Mouse (Mus musculus) spleen, adult 2 months (tissue): Measurements from ENCODE around the gene Ssbp4. TPM values are rescaled to one million over a fixed set of nuclear protein-coding genes. Genes with fewer than 3 reads are reported as not detected.

Experiments used
- DNase-seq, 2 experiments: peaks; one replicate each; pipeline versions ENCODE4 v3.0.0 to v3.0.0-alpha.2; 2012 to 2021; ENCODE audit warnings: low spot score in 2 of 2, low read depth in 1 of 2
- H3K27ac ChIP-seq: fragments of 200-500 bp; 2 replicates; pipeline ENCODE4 v1.5.1; 2012; ENCODE audit warnings: low read length, inconsistent platforms; ENCODE audit not compliant: insufficient read depth
- H3K27me3 ChIP-seq: fragments of 200-500 bp; 2 replicates; pipeline ENCODE4 v1.6.1; 2012; ENCODE audit warnings: mild to moderate bottlenecking, moderate library complexity, low read length, inconsistent platforms; ENCODE audit not compliant: control insufficient read depth, insufficient read depth
- H3K36me3 ChIP-seq: fragments of 200-500 bp; 2 replicates; pipeline ENCODE4 v1.6.1; 2012; ENCODE audit warnings: mild to moderate bottlenecking, low read length, inconsistent platforms; ENCODE audit not compliant: control insufficient read depth, insufficient read depth
- H3K4me1 ChIP-seq: fragments of 200-500 bp; 2 replicates; pipeline ENCODE4 v1.6.1; 2011; ENCODE audit warnings: inconsistent platforms; ENCODE audit not compliant: control insufficient read depth, insufficient read depth, insufficient read length
- H3K4me3 ChIP-seq: fragments of 200-500 bp; 2 replicates; pipeline ENCODE4 v1.5.1; 2011; ENCODE audit warnings: mild to moderate bottlenecking, inconsistent platforms; ENCODE audit not compliant: insufficient read depth, insufficient read length; ENCODE audit errors: extremely low read depth
- CTCF ChIP-seq: fragments of 200-500 bp; IDR thresholded peaks from 2 replicates; pipeline ENCODE4 v1.5.1; 2011; ENCODE audit warnings: mild to moderate bottlenecking, inconsistent platforms; ENCODE audit not compliant: insufficient read depth, insufficient read length, insufficient replicate concordance; ENCODE audit errors: extremely low read depth
- POLR2A ChIP-seq: fragments of 200-500 bp; IDR thresholded peaks from 2 replicates; pipeline ENCODE4 v1.6.1; 2011; ENCODE audit warnings: low read depth, low read length, inconsistent platforms
- WGBS: fragments of 180-500 bp; shearing (Covaris S2); methylation state at CpG from one replicate; pipeline ENCODE4 v1.1.7; 2018; 5-methylcytosine and 5-hydroxymethylcytosine counted together
- polyA plus RNA-seq: library from polyadenylated mRNA; depleted of rRNA; stranded (reverse); fragments of >200 nt; gene quantifications from 2 replicates; pipeline ENCODE4 v1.2.3, GENCODE M21; 2012

Gene Ssbp4
- polyA plus RNA-seq, 1 experiment: 168 TPM

- WGBS: 46% methylated on average over 17 of the region's 17 CpGs
- no peak for DNase-seq
Measured at GRCm38 (mm10) chr8:70645501-70646224, 37.0 kb upstream of the Ssbp4 start.

GRCm38 (mm10) chr8:70644065-70644464 is 35.4 kb upstream of the Ssbp4 start:
- no peak overlapping the region for H3K27ac ChIP-seq
- H3K36me3 ChIP-seq: no peaks in the 10 kb centered on the region
- no peaks in the 10 kb centered on the region for H3K4me1 ChIP-seq
- peak; percentile 4; the same call in 1 of the 2 replicates for TF ChIP-seq CTCF
- no peak for TF ChIP-seq POLR2A
- H3K4me3 ChIP-seq: no peak overlapping the region
- no peak for DNase-seq
- H3K27me3 ChIP-seq: no peaks in the 10 kb centered on the region
- 92% methylated on average over 2 of the region's 2 CpGs for WGBS

More at GRCm38 (mm10) chr8:70645501-70646224, 37.0 kb upstream of the Ssbp4 start:
- H3K4me1 ChIP-seq: no peaks in the 10 kb centered on the region
- no peak overlapping the region for H3K4me3 ChIP-seq
- no peak overlapping the region for H3K27ac ChIP-seq
- H3K36me3 ChIP-seq: peaks cover 4% of the 10 kb centered on the region
- no peaks in the 10 kb centered on the region for H3K27me3 ChIP-seq
- TF ChIP-seq POLR2A: no peak
- TF ChIP-seq CTCF: no peak

GRCm38 (mm10) chr8:70643019-70643418 is 34.3 kb upstream of the Ssbp4 start:
- Histone ChIP-seq H3K36me3 (no peaks in the 10 kb centered on the region), H3K4me3 (no peak overlapping the region), H3K27ac (no peak overlapping the region), H3K4me1 (no peaks in the 10 kb centered on the region), H3K27me3 (no peaks in the 10 kb centered on the region)
- WGBS: 83% methylated on average over 3 of the region's 3 CpGs
- TF ChIP-seq POLR2A (no peak), CTCF (no peak)
- DNase-seq: no peak

- 88% methylated on average over 9 of the region's 9 CpGs for WGBS
- H3K27ac ChIP-seq: no peak overlapping the region
- TF ChIP-seq CTCF (no peak), POLR2A (no peak)
- H3K4me3 ChIP-seq: no peak overlapping the region
- H3K27me3 ChIP-seq: no peaks in the 10 kb centered on the region
- no peak for DNase-seq
- peaks cover 29% of the 10 kb centered on the region for H3K4me1 ChIP-seq
- H3K36me3 ChIP-seq: no peaks in the 10 kb centered on the region
Measured at GRCm38 (mm10) chr8:70638752-70639151, 30.1 kb upstream of the Ssbp4 start.

DNA sequence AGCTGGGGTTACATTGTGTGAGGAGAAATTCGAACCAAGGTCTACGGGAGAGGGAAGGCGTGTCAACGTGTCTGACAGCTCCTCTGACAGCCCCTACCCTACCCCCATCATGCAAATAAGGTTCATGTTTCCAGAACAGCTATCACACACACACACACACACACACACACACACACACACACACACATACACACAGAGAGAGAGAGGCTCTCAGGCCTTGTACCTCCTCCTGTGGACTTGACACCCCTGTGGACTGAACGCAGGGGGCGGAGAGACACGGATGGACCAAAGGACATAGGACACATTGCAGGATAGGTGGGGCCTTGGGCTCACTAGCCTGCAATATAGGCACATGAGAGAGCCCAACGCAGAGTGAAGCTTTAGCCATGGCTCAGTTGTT is 28.2 kb upstream of the Ssbp4 start:
- Histone ChIP-seq H3K36me3 (no peaks in the 10 kb centered on the region), H3K27me3 (no peaks in the 10 kb centered on the region), H3K4me1 (peaks cover 29% of the 10 kb centered on the region), H3K4me3 (no peak overlapping the region), H3K27ac (no peak overlapping the region)
- DNase-seq: no peak
- whole genome bisulfite sequencing: 59% methylated on average over 8 of the region's 8 CpGs
- TF ChIP-seq POLR2A (no peak), CTCF (no peak)

GRCm38 (mm10) chr8:70635527-70635926 is 26.9 kb upstream of the Ssbp4 start:
- Histone ChIP-seq H3K36me3 (no peaks in the 10 kb centered on the region), H3K4me1 (peaks cover 32% of the 10 kb centered on the region), H3K27me3 (no peaks in the 10 kb centered on the region), H3K4me3 (no peak overlapping the region), H3K27ac (peak overlapping the region; percentile 51)
- 15% methylated on average over 6 of the region's 6 CpGs for WGBS
- TF ChIP-seq POLR2A (no peak), CTCF (no peak)
- DNase-seq: peak in 1 of 2 experiments; percentile 68

DNA sequence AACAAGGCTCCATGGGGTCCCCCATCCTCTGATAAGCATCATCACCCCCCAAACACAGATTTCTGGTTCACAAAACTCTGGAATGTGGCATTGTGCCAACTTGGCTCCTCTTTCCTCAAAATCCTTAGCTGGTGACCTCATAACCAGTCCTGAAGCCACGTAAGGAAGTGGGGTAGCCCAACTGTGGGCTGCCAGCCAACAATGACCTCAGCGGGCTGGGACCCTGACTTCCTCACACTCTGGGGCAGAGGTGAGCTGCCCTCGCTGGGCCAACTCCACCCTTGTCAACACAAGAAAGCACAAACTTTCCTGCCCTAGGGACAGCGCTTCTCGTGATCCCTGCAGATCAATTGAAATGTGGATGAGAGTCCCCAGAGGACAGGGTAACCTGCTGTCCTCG is 25.4 kb upstream of the Ssbp4 start:
- WGBS: 37% methylated on average over 6 of the region's 6 CpGs
- Histone ChIP-seq H3K4me1 (peaks cover 36% of the 10 kb centered on the region), H3K36me3 (no peaks in the 10 kb centered on the region), H3K27me3 (no peaks in the 10 kb centered on the region), H3K27ac (no peak overlapping the region), H3K4me3 (no peak overlapping the region)
- TF ChIP-seq CTCF (no peak), POLR2A (no peak)
- no peak for DNase-seq
